Mouse (Mus musculus) neural tube, embryonic 14.5 days (tissue): ENCODE data around the gene Rnps1. TPM values are rescaled to one million over a fixed set of nuclear protein-coding genes. Genes with fewer than 3 reads are reported as not detected.

Experiments used
- ATAC-seq: fragments of 200-750 bp; cut with Nextera tagmentation; 2 replicates; pipeline ENCODE4 v1.8.0; 2017; ENCODE audit warnings: low read depth, mild to moderate bottlenecking, moderate TSS enrichment, moderate library complexity
- H3K27ac ChIP-seq: fragments of 300-500 bp; sonication (generic); 2 replicates; pipeline ENCODE4 v1.5.1; 2014; ENCODE audit warnings: low read depth, mild to moderate bottlenecking, control low read depth, low read length, moderate library complexity, mixed read lengths
- H3K27me3 ChIP-seq: fragments of 300-500 bp; sonication (generic); 2 replicates; pipeline ENCODE4 v1.6.1; 2014; ENCODE audit warnings: low read length; ENCODE audit not compliant: control insufficient read depth, insufficient read depth
- H3K36me3 ChIP-seq: fragments of 300-500 bp; sonication (generic); 2 replicates; pipeline ENCODE4 v1.6.1; 2014; ENCODE audit warnings: low read length, mixed read lengths; ENCODE audit not compliant: control insufficient read depth, insufficient read depth
- H3K4me1 ChIP-seq: fragments of 300-500 bp; sonication (generic); 2 replicates; pipeline ENCODE4 v1.6.1; 2014; ENCODE audit warnings: low read length; ENCODE audit not compliant: control insufficient read depth, insufficient read depth
- H3K4me2 ChIP-seq: fragments of 300-500 bp; sonication (generic); 2 replicates; pipeline ENCODE4 v1.6.1; 2014; ENCODE audit warnings: mild to moderate bottlenecking, low read depth, low read length, control low read depth
- H3K4me3 ChIP-seq: fragments of 300-500 bp; sonication (generic); 2 replicates; pipeline ENCODE4 v1.5.1; 2014; ENCODE audit warnings: low read depth, low read length, control low read depth, mixed read lengths
- H3K9ac ChIP-seq: fragments of 300-500 bp; sonication (generic); replicated peaks from 2 replicates; pipeline ENCODE4 v1.6.1; 2014; ENCODE audit warnings: low read depth, mild to moderate bottlenecking, control low read depth, low read length, mixed read lengths
- H3K9me3 ChIP-seq: fragments of 300-500 bp; sonication (generic); 2 replicates; pipeline ENCODE4 v1.6.1; 2016; ENCODE audit warnings: low read length; ENCODE audit not compliant: control insufficient read depth
- WGBS: fragments of 180-500 bp; shearing (Covaris S2); extraction: QIAGEN DNeasy Blood & Tissue Kit; methylation state at CpG from one replicate; pipeline ENCODE4 v1.1.7; 2014; 5-methylcytosine and 5-hydroxymethylcytosine counted together
- polyA plus RNA-seq: library from polyadenylated mRNA; unstranded; fragments of >200 nt; fragmentation: Nextera tagmentation; extraction: Ambion mirVana; gene quantifications from 2 replicates; pipeline ENCODE4 v1.2.1, GENCODE M21; 2014

The Rnps1 gene
- polyA plus RNA-seq, 1 experiment from 2014 or later, result 285 TPM

DNA sequence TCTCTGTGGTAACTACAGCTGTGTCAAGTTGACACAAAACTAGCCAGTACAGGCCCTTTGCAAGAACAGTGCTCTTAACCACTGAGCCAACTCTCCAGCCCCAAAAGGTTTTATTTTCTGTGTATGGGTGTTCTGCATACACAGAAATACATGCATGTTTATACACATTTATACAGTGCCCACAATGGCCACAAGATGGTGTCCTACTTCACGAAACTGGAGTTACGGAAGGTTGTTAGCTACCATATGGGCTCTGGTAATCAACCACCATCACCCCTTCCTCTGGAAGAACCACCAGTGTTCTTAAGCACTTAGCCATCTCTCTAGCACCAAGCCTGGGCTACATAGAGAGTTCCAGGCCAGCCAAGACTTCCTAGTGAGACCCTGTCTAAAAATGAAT, 47.2 kb downstream of the Rnps1 start:
- Histone ChIP-seq H3K9ac (no peak overlapping the region), H3K36me3 (no peaks in the 10 kb centered on the region), H3K4me3 (no peak overlapping the region), H3K4me1 (no peaks in the 10 kb centered on the region), H3K4me2 (no peak overlapping the region), H3K9me3 (no peaks in the 10 kb centered on the region), H3K27me3 (no peaks in the 10 kb centered on the region), H3K27ac (no peak overlapping the region)
- 68% methylated on average over 2 of the region's 2 CpGs for WGBS
- ATAC-seq, result no peak

DNA sequence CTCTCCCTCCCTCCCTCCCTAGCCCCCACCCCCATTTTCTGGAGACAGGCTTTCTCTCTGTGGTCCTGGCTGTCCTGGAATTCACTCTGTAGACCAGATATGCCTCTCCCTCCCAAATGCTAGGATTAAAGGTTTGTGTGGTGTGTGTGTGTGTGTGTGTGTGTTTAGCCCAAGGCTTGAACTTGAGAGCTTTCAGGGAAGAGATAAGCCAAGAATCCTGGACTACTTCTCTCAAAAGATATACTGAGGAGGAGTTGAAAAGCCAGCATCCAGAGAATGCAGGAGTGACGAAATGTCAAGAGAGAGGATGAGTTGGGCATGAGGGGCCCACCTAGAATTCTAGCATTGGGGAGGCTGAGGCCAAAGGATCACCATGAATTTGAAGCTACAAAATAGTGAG, 48.6 kb downstream of the Rnps1 start:
- Histone ChIP-seq H3K27ac (no peak overlapping the region), H3K4me1 (no peaks in the 10 kb centered on the region), H3K36me3 (no peaks in the 10 kb centered on the region), H3K27me3 (no peaks in the 10 kb centered on the region), H3K9me3 (no peaks in the 10 kb centered on the region), H3K9ac (no peak overlapping the region), H3K4me3 (no peak overlapping the region), H3K4me2 (no peak overlapping the region)
- ATAC-seq, result no peak
- WGBS, result 97% methylated on average over 1 of the region's 1 CpGs

DNA sequence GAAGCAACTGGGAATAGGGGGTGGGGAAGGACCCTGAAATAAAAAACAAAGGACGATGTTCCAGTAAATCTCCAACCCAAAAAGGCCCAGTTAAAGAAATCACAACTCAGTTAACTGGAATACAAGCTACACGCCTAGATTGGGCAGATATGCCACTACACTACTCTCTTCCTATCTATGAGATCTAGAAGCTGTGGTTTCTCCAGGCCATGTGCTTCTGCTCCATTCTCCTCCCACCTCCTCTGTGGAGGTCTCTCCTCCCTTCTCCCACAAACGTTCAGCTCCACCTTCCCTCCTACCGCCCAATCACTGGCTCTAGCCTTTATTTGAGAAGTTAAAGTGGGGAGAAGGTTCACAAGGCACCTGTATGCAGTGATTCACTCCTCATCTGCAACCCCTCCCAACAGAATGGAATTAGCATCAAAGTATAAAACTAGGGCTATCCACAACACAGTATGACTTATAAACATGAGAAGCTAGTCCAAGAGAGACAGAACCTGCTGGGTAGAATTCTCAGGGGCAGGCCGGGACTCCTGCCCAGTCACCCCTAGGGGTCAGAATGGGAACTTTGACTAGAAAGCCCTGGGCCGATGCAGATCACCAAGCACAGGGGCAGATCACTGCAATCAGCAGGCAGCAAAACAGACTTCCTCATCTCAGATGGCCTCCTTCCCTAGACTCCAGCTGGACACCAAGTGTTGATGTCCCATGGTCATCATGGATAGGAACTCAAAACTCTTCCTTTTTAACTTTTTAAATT, 49.2 kb downstream of the Rnps1 start:
- Histone ChIP-seq H3K36me3 (no peaks in the 10 kb centered on the region), H3K4me2 (no peak overlapping the region), H3K9ac (no peak overlapping the region), H3K27me3 (no peaks in the 10 kb centered on the region), H3K4me1 (no peaks in the 10 kb centered on the region), H3K27ac (no peak overlapping the region), H3K9me3 (no peaks in the 10 kb centered on the region), H3K4me3 (no peak overlapping the region)
- no peak for ATAC-seq
- WGBS, result 58% methylated on average over 6 of the region's 6 CpGs

DNA sequence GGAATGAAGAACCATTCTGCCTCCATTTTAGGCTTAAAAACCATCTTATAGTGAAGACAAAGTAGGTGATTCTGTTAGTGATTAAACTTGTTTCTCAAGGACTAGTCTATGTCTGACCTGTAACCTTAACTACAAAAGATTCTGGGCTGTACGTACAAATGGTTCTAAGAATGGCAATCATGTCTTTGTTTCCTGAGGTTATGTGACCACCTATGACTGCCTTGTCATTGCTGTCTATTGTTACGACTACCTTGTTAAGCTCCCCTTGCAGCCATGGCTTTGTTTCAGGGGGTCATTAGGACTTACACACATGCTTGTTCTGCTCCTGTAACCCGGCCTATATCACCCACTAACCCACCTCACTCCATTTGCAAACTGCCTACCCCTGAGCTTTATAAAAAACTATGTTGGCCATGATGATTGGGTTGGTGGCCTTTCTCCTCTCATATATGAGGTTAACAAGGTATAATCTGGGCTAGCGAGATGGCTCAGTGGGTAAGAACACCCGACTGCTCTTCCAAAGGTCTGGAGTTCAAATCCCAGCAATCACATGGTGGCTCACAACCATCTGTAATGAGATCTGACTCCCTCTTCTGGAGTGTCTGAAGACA, 54.4 kb downstream of the Rnps1 start:
- WGBS, result 87% methylated on average over 5 of the region's 5 CpGs
- H3K36me3 ChIP-seq, result peaks cover 3% of the 10 kb centered on the region; the same call in 1 of the 2 replicates
- H3K27me3 ChIP-seq, result peaks cover 3% of the 10 kb centered on the region; the same call in 1 of the 2 replicates
- ATAC-seq, result no peak
- H3K4me2 ChIP-seq, result no peak overlapping the region
- H3K9me3 ChIP-seq, result no peaks in the 10 kb centered on the region
- H3K9ac ChIP-seq, result no peak overlapping the region
- no peak overlapping the region for H3K27ac ChIP-seq
- no peak overlapping the region for H3K4me3 ChIP-seq
- peaks cover 28% of the 10 kb centered on the region for H3K4me1 ChIP-seq

DNA sequence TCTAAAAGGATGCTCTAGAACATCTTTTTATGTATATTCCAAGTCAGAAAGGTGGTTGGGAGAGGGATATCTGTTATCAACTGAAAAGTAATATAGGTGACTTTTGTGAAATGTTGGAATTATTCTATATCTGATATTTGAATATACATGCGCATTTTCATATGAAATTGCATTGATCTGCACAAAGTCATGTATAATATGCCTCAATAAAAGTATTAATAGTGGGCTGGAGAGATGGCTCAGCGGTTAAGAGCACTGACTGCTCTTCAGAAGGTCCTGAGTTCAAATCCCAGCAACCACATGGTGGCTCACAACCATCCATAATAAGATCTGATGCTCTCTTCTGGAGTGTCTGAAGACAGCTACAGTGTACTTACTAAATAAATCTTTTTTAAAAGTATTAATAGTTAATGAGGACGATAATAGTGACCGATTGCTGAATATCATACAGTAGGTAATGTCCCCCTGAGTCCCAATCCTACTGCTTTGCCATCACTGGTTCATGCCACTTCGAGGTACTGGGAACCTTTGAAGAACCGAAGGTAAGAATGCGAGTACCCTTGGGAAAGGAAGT, 55.1 kb downstream of the Rnps1 start:
- peaks cover 3% of the 10 kb centered on the region; the same call in 1 of the 2 replicates for H3K27me3 ChIP-seq
- WGBS, result 18% methylated on average over 7 of the region's 7 CpGs
- peak overlapping the region; percentile 52 for H3K4me2 ChIP-seq
- no peaks in the 10 kb centered on the region for H3K9me3 ChIP-seq
- peak overlapping the region; percentile 87 for H3K9ac ChIP-seq
- no peak for ATAC-seq
- H3K4me1 ChIP-seq, result peaks cover 31% of the 10 kb centered on the region
- peaks cover 8% of the 10 kb centered on the region; the same call in 1 of the 2 replicates for H3K36me3 ChIP-seq
- peak overlapping the region; percentile 80 for H3K27ac ChIP-seq
- peak overlapping the region; percentile 78 for H3K4me3 ChIP-seq

DNA sequence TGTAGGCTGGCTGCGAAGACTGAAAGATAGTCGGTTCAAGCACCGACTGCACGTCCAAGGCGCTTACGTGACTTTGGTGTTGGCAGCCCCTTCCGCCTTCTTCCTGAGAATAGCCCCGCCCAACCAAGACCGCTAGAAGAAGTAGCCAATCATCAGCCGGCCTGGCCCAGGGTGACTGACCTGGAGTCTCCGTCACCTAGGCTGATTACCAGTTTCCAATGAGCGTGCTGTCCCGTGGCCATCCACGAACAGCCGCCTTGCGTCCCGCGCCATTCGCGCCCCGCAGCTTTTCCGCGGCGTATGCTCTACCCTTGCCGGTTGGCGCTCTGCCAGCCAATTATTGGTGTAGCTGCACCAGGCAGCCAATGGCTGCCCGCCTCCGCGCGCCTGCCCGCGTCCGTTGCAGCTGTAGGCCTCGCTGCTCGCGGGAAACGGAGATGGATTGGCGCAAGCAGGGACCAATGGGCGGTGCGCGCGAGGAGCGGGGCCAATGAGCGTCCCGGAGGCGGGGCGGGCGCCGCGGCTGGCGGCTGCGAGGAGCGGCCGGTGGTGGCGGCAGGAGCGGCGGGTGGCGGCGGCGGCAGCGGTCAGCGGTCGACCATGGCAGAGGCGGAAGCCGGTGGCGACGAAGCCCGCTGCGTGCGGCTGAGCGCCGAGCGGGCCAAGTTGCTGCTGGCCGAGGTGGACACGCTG, 55.7 kb downstream of the Rnps1 start, which contains the start of the genes E4f1 and Pgp:
Gene E4f1, minus strand, starts transcription at position 404 of the 693 bp plus-strand sequence.
Gene Pgp, plus strand, starts transcription at position 483 of the 693 bp plus-strand sequence.
- peak within 1 kb of the TSS; percentile 85 for H3K27ac ChIP-seq
- H3K9me3 ChIP-seq, result no peaks in the 10 kb centered on the region
- 0% methylated on average over 69 of the region's 75 CpGs for WGBS
- H3K36me3 ChIP-seq, result peaks cover 14% of the 10 kb centered on the region
- H3K9ac ChIP-seq, result peak within 1 kb of the TSS; percentile 87
- peak; percentile 97 for ATAC-seq
- peaks cover 3% of the 10 kb centered on the region; the same call in 1 of the 2 replicates for H3K27me3 ChIP-seq
- peak within 1 kb of the TSS; percentile 99 for H3K4me2 ChIP-seq
- peaks cover 31% of the 10 kb centered on the region for H3K4me1 ChIP-seq
- H3K4me3 ChIP-seq, result peak within 1 kb of the TSS; percentile 78

DNA sequence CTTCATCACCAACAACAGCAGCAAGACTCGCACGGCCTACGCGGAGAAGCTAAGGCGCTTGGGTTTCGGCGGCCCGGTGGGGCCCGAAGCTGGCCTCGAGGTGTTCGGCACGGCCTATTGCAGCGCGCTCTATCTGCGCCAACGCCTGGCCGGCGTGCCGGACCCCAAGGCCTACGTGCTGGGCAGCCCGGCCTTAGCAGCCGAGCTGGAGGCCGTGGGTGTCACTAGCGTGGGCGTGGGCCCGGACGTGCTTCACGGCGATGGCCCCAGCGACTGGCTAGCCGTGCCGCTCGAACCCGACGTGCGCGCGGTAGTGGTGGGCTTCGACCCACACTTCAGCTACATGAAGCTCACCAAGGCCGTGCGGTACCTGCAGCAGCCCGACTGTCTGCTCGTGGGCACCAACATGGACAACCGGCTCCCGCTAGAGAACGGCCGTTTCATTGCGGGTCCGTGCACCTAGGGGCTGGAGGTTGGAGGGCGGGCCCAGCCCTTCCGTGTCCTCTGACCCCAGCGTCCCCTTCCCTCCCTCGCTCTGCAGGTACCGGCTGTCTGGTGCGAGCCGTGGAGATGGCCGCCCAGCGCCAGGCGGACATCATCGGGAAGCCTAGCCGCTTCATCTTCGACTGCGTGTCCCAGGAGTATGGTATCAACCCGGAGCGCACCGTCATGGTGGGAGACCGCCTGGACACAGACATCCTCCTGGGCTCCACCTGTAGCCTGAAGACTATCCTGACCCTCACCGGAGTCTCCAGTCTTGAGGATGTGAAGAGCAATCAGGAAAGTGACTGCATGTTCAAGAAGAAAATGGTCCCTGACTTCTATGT, 56.5 kb downstream of the Rnps1 start:
- peak overlapping the region; percentile 85 for H3K27ac ChIP-seq
- H3K9me3 ChIP-seq, result no peaks in the 10 kb centered on the region
- peaks cover 3% of the 10 kb centered on the region; the same call in 1 of the 2 replicates for H3K27me3 ChIP-seq
- peaks cover 23% of the 10 kb centered on the region for H3K36me3 ChIP-seq
- WGBS, result under 1% methylated on average over 68 of the region's 68 CpGs
- peaks cover 31% of the 10 kb centered on the region for H3K4me1 ChIP-seq
- H3K4me2 ChIP-seq, result peak overlapping the region; percentile 99
- peak; percentile 25 for ATAC-seq
- H3K4me3 ChIP-seq, result peak overlapping the region; percentile 78
- H3K9ac ChIP-seq, result peak overlapping the region; percentile 87

DNA sequence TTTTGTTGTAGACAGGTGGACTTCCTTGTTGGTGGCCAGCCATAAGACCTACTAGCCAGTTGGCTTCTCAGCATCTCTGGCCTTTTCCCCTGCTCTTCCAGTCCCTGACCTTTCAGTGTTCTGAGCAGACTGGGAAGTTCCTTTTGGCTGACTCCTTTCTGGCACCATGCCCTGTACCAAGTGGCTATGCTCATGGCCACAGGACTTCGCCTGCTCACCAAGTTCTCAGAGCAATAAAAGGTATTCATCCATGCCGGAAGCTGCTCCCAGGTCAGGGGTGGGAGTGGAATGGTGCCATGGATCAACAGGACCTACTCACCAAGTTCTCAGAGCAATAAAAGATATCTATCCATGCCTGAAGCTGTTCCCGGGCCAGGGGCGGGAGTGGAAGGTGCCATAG, 58.1 kb downstream of the Rnps1 start:
- Histone ChIP-seq H3K4me3 (no peak overlapping the region; the same call in 1 of the 2 replicates), H3K4me1 (peaks cover 31% of the 10 kb centered on the region)

More for the DNA sequence above, 58.1 kb downstream of the Rnps1 start:
- no peak overlapping the region for H3K9ac ChIP-seq
- H3K4me2 ChIP-seq, result peak overlapping the region; percentile 99
- H3K36me3 ChIP-seq, result peaks cover 32% of the 10 kb centered on the region
- no peaks in the 10 kb centered on the region for H3K9me3 ChIP-seq
- 59% methylated on average over 4 of the region's 4 CpGs for WGBS
- H3K27ac ChIP-seq, result no peak overlapping the region
- H3K27me3 ChIP-seq, result peaks cover 3% of the 10 kb centered on the region; the same call in 1 of the 2 replicates
- no peak for ATAC-seq
